Mouse (Mus musculus) MEL-GATA-1-ER (cell line): ENCODE measurements around the gene Trit1.
"Not testable (repeated sequence)": the region's sequence is repeated elsewhere in the genome, so short reads cannot be mapped to it uniquely, and the experiment has no call there.

Experiments
- DNase-seq: peaks from one replicate; pipeline ENCODE4 v3.0.0-alpha.2; 2012; ENCODE audit warnings: low read depth; ENCODE audit errors: extremely low read depth

Gene Trit1

GRCm38 (mm10) chr4:123016451-123016957 is at the start of gene Trit1:
Gene Trit1 (plus strand): TSS chr4:123016597.
- peak; percentile 77 for DNase-seq

- no peak for DNase-seq
Measured at GRCm38 (mm10) chr4:122968106-122968505, 48.3 kb upstream of the Trit1 start.

- no peak for DNase-seq
Measured at GRCm38 (mm10) chr4:122971191-122971590, 45.2 kb upstream of the Trit1 start.

- DNase-seq = no peak
Measured at GRCm38 (mm10) chr4:122971646-122972045, 44.8 kb upstream of the Trit1 start.

- DNase-seq = no peak
Measured at GRCm38 (mm10) chr4:122972056-122972455, 44.3 kb upstream of the Trit1 start.

GRCm38 (mm10) chr4:122974976-122975520 is 41.3 kb upstream of the Trit1 start:
- no peak for DNase-seq

GRCm38 (mm10) chr4:122976885-122977284 is 39.5 kb upstream of the Trit1 start:
- no peak for DNase-seq

- DNase-seq = no peak
Measured at GRCm38 (mm10) chr4:122978850-122979249, 37.5 kb upstream of the Trit1 start.

- no peak for DNase-seq
Measured at GRCm38 (mm10) chr4:122979826-122980225, 36.6 kb upstream of the Trit1 start.

GRCm38 (mm10) chr4:122980684-122981083 is 35.7 kb upstream of the Trit1 start:
- no peak for DNase-seq

GRCm38 (mm10) chr4:122981238-122981637 is 35.2 kb upstream of the Trit1 start:
- no peak for DNase-seq

- DNase-seq = no peak
Measured at GRCm38 (mm10) chr4:122981930-122982329, 34.5 kb upstream of the Trit1 start.

GRCm38 (mm10) chr4:122982537-122982936 is 33.9 kb upstream of the Trit1 start:
- no peak for DNase-seq

GRCm38 (mm10) chr4:122983486-122984261 is 32.7 kb upstream of the Trit1 start:
- DNase-seq = no peak

- peak; percentile 67 for DNase-seq
Measured at GRCm38 (mm10) chr4:122985110-122985509, 31.3 kb upstream of the Trit1 start.

GRCm38 (mm10) chr4:122987421-122987820 is 29.0 kb upstream of the Trit1 start:
- no peak for DNase-seq

- not testable (repeated sequence) for DNase-seq
Measured at GRCm38 (mm10) chr4:122988004-122988403, 28.4 kb upstream of the Trit1 start.

GRCm38 (mm10) chr4:122991177-122991576 is 25.2 kb upstream of the Trit1 start:
- peak; percentile 56 for DNase-seq

- no peak for DNase-seq
Measured at GRCm38 (mm10) chr4:122992276-122992675, 24.1 kb upstream of the Trit1 start.

- no peak for DNase-seq
Measured at GRCm38 (mm10) chr4:122995404-122996220, 20.8 kb upstream of the Trit1 start, which contains the start of gene Mycl. Gene Mycl (plus strand): TSS chr4:122995652.

GRCm38 (mm10) chr4:122996221-122996617 is 20.2 kb upstream of the Trit1 start:
- no peak for DNase-seq
